Mouse (Mus musculus) T-helper 2 cell (primary cell): ENCODE data around the gene Kdm2a.

ENCODE experiments used
- in situ Hi-C: fragments of 300-600 bp; cut with MboI, MseI; formaldehyde crosslinking; loops from one replicate; pipeline ENCODE4 v1.15.1; 2025; ENCODE audit warnings: high pct_unique_total_duplicates

Kdm2a gene

GRCm38 (mm10) chr19:4417183-4417582 is 19.1 kb upstream of the Kdm2a start:
- in situ Hi-C loops = no loop called here

- in situ Hi-C loops = no loop called here
Observed at GRCm38 (mm10) chr19:4414631-4415030, 16.5 kb upstream of the Kdm2a start.

GRCm38 (mm10) chr19:4409062-4409461 is 11.0 kb upstream of the Kdm2a start:
- in situ Hi-C loops = no loop called here

GRCm38 (mm10) chr19:4404840-4405239 is 6.8 kb upstream of the Kdm2a start:
- in situ Hi-C loops = no loop called here

- in situ Hi-C loops = no loop called here
Observed at GRCm38 (mm10) chr19:4398959-4399358, 874 bp upstream of the Kdm2a start.

GRCm38 (mm10) chr19:4398630-4398948 is 504 bp upstream of the Kdm2a start:
- in situ Hi-C loops = no loop called here

GRCm38 (mm10) chr19:4396998-4397797 is 887 bp downstream of the Kdm2a start:
- in situ Hi-C loops = no loop called here

GRCm38 (mm10) chr19:4396081-4396997 is 1.7 kb downstream of the Kdm2a start:
- in situ Hi-C loops = no loop called here

- in situ Hi-C loops = no loop called here
Observed at GRCm38 (mm10) chr19:4387276-4387675, 10.8 kb downstream of the Kdm2a start.

GRCm38 (mm10) chr19:4385026-4385425 is 13.1 kb downstream of the Kdm2a start:
- in situ Hi-C loops = no loop called here

GRCm38 (mm10) chr19:4384322-4384721 is 13.8 kb downstream of the Kdm2a start:
- in situ Hi-C loops = loop anchor here (5.0 kb wide), 1 partner anchor 42 kb away; no protein-coding TSS in a partner anchor

GRCm38 (mm10) chr19:4383306-4383705 is 14.8 kb downstream of the Kdm2a start:
- in situ Hi-C loops = loop anchor here (5.0 kb wide), 1 partner anchor 41 kb away; no protein-coding TSS in a partner anchor

- in situ Hi-C loops = loop anchor here (5.0 kb wide), 1 partner anchor 40 kb away; no protein-coding TSS in a partner anchor
Observed at GRCm38 (mm10) chr19:4382303-4382702, 15.8 kb downstream of the Kdm2a start.

- in situ Hi-C loops = no loop called here
Observed at GRCm38 (mm10) chr19:4370656-4371055, 27.4 kb downstream of the Kdm2a start.

- in situ Hi-C loops = no loop called here
Observed at GRCm38 (mm10) chr19:4370254-4370653, 27.8 kb downstream of the Kdm2a start.

GRCm38 (mm10) chr19:4349455-4349854 is 48.6 kb downstream of the Kdm2a start:
- in situ Hi-C loops = no loop called here

GRCm38 (mm10) chr19:4346479-4346878 is 51.6 kb downstream of the Kdm2a start:
- in situ Hi-C loops = no loop called here

- in situ Hi-C loops = no loop called here
Observed at GRCm38 (mm10) chr19:4338162-4338561, 59.9 kb downstream of the Kdm2a start.

- in situ Hi-C loops = no loop called here
Observed at GRCm38 (mm10) chr19:4333791-4334190, 64.3 kb downstream of the Kdm2a start.

GRCm38 (mm10) chr19:4333100-4333775 is 64.8 kb downstream of the Kdm2a start:
- in situ Hi-C loops = no loop called here

- in situ Hi-C loops = no loop called here
Observed at GRCm38 (mm10) chr19:4332653-4333052, 65.4 kb downstream of the Kdm2a start.

- in situ Hi-C loops = no loop called here
Observed at GRCm38 (mm10) chr19:4331273-4331672, 66.8 kb downstream of the Kdm2a start.
